Mouse (Mus musculus): ENCODE results near the gene Spns1.
"Not testable (repeated sequence)": the region's sequence is repeated elsewhere in the genome, so short reads cannot be mapped to it uniquely, and the experiment has no call there.

Gene Spns1

DNA sequence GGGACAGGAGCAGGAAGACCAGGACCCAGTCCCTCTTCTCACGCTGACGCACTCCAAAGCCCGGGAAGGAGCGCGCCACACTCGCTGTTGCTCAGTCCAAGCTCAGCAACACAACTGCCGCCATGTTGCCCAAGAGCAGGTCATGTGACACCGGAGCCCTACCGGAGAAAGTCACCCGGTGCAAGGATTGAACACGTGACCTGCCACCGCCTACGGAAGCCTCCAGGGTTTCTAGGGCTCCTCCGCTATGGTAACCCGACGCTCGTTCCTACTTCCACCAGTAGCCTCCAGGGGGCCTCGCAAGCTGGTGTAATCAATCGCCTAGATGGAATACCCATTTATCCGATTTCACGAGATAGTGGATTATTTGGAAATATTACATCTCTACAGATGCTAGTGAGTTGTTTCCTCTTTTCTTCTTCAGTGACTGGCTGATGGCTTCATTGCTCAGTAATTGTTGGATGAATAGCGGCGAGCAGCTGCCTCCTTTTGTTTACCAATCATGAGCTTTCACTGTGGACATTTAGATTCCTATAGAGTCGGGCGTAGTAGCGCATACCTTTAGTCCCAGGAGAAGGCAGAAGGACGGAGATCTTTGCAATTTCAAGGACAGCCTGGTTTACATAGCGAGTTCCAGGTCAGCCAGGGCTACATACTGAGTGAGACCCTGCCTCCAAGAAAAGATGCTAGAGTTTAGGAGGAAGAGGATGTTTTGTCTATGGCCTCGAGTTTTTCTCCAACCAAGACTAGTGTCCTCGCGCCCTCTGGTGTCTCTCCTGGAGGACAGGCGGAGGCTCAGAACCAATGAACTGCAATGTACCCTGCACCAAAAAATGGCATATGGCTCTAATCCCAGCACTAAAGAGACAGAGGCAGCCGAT, at the start of gene Spns1:
Gene Spns1, minus strand, starts transcription at position 173 of the 881 bp plus-strand sequence.
- DNase-seq (ENCODE audit: low read depth, low spot score) = peak; percentile 88

DNA sequence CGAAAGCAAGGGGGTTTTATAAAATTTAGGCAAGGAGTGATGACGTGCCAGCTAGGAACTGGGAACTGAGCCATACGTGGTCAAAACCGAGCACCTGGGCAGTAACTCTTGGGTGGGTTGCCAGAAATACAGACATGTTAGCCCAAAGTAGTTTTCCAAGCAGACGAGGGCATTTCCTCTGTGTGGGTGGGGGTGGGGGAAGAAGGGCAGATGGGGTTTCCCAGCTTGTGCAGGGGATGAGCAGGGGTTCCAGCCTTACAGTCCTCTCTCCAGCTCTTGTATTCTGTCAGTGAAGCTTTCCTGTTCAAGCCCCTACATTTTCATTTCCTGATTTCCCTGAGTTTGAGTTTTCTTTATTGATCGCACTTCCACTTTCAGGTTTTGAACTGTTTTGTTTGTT, 46.9 kb upstream of the Spns1 start:
- no peak for DNase-seq (ENCODE audit: low read depth, low spot score)

DNA sequence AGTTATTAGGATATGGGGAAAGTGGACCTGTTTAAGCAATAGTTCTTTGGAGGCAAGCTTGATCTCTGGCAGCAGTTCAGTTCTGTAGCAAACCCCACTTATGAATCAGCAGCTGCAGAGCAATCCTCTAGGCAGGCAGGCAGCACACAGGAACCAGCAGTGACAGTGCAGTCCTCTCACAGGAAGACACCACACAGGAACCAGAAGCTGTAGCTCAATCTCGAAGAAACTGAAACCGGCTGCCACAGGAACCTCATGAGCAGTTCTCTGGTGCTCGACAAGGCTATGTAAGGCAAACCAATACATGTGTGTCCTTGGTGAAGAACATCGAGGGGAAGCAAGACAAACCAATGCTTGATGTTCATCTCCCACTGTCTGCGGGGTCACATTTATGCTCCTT, 44.5 kb upstream of the Spns1 start:
- no peak for DNase-seq (ENCODE audit: low read depth, low spot score)

DNA sequence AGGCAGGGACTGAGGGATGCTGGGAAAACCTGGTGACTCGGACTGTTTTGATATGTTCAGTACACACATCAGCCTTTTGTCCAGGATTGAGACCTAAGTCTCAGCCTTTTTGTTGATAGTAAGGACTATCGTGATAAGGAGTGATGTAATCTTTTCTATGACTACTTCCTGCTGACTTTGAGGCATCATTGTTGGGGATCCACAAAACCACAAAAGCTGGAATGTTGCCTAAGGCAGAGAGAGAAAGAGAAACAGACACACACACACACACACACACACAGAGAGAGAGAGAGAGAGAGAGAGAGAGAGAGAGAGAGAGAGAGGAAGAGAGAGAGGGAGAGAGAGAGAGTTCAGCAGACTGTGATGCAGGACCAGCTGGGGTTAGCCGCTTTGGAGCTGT, 41.2 kb upstream of the Spns1 start:
- no peak for DNase-seq (ENCODE audit: low read depth, low spot score)

DNA sequence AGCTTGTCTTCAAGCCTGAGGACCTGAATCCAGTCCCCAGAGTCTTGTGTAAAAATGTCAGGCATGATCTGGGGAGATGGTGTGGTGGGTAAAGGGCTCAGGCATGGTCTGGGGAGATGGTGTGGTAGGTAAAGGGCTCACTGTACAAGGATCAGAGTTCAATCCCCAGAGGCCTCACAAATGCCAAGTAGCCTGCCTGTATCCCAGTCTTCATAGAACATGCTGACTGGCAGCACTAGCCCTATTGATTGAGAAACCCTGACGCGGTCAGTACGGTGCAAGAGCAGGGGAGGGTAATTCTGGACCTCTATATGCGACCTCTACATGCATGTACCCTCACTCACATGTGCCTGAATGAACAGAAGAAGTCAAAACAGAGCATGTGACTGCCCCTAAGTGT, 40.4 kb upstream of the Spns1 start:
- DNase-seq (ENCODE audit: low read depth, low spot score) = no peak

DNA sequence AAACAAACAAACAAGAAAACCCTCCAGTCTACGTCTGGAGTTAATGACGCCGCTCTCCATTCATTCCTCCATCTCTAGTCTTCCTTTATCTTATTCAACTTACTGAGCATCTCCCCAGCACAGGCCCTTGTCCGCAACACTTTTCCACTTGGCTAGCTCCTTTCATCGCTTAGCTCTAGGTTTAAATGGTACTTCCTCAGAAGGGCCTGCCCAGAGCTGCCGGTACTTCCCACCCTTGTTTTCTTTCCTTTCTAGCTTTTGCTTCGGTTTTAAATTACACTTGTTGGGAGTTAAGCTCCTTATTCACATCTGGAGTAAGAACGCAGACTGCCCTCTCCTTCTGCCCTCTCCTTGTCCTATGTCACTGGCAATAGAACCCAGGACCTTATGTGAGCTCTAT, 39.8 kb upstream of the Spns1 start:
- no peak for DNase-seq (ENCODE audit: low read depth, low spot score)

DNA sequence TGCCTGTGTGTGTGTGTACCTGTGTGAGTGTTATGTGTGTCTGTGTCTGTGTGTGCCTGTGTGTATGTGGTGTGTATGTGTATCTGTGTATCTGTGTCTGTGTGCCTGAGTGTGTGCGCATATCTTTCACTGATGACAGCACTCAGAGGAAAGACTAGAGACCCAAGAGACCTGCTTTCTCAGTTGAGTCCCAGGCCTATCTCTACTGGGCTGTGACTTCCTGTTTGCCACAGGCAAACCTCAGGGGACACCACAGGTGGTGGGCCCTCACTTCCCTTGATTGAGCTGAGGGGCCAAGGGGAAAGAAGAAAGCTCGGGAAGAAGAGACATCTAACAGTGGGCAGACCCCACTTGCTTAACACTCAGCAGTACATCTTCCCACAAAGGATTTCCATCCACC, 39.4 kb upstream of the Spns1 start:
- DNase-seq (ENCODE audit: low read depth, low spot score) = no peak

DNA sequence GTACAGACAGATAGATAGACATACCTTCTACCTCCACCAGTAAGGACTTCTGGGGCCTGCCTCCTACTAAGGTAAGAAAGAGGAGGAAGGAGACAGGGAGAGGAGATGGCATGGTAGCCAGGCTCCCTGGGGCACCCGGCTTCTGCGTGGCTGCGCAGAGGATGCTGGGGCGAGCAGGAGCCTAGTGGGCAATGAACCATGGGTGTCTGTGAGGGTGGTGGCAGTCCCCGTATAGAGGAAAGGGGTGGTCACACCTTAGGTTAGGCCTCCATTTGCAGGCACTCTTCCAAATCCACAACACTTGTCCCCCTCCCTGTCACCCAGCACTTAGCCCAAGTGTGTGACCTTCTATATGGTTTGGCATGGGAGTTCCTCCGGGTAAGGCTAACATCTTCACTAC, 37.5 kb upstream of the Spns1 start, which contains the start of gene Cd19:
Gene Cd19, minus strand, starts transcription at position 165 of the 400 bp plus-strand sequence.
- no peak for DNase-seq (ENCODE audit: low read depth, low spot score)

DNA sequence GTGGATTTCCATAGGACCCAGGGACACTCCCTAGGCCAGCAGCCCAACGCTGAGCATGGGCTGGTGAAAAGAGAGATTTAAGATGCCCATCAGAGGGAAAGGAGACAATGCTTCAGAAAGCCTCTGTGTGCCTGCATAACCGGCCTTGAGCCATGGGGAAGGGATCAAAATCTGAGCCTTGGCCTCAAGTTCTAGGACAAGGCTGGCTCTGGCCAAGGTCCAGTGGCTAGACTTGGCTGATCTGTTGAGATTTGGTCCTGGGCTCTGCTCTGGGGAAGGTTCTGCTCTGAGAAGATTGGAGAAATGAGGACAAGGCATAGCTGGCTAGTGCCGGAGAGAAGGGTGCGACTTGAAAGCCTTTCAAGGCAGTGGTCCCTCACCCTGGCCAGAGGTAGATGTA, 33.8 kb upstream of the Spns1 start:
- no peak for DNase-seq (ENCODE audit: low read depth, low spot score)

DNA sequence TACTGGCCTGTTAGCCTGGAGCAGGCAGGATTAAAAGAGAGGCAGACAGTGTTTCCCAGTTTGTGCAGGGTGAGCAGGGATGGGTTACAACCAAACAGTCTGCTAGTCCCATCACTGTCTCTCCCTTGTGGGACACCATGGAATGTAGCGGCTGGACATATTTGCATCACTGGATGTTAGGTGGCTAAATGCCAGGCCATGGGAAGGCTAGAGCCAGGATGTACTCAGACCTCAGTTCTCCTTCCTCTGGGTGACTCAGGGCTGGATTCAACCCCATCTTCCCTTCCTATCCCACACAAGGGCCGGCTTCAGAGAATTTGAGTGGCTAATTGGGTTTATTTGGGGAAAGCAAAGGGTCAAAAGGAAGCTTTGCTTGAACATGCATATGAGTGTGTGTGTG, 31.4 kb upstream of the Spns1 start:
- DNase-seq (ENCODE audit: low read depth, low spot score) = no peak

DNA sequence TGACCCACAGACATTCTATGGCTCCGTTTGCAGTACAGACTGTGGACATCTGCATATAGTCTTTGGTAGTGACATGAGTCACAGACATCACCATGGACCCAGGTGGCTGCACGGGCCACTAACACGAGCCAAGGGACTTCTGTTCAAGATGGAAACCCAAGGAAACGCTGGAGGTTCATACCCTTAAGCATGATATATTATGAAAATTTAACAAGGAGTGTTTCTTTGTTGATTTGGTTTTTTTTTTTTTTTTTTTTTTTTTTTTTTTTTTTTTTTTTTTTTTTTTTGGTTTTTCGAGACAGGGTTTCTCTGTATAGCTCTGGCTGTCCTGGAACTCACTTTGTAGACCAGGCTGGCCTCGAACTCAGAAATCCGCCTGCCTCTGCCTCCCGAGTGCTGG, 25.3 kb upstream of the Spns1 start:
- not testable (repeated sequence) for DNase-seq (ENCODE audit: low read depth, low spot score)

DNA sequence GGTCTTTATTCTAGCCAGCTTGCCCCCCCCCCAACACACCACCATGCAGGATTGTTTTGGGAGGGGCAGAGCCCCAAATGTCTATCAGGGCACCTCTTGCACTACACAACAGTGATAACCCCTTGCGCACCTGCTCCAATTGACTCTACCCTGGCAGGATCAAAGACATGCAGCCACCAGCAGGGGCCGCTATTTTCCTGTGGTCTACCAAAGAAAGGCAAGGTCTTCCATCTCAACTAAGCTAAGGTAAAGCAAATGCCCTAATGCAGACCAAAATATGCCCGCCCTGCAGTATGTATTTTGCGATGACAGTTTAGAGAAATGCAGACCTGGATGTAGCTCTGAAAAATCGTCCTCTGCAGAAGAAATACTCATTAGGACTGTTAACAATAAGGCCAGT, 22.3 kb upstream of the Spns1 start:
- peak; percentile 56 for DNase-seq (ENCODE audit: low read depth, low spot score)

DNA sequence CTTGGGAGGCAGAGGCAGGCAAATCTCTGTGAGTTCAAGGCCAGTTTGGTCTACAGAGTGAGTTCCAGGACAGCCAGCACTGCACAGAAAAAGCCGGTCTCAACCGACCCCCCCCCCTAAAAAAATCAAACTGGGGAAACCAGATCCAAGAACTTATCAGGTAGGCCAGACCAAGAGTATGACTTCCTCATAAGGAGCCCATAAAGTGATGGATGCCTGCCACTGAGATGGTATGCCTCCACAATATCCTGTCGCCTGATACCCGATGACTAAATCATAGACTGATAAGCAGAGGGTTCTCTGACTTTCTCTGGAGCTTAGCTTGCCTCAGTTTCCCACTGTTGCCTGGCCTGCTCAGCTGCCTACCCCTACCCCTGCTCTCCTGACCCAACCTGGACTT, 20.6 kb upstream of the Spns1 start:
- no peak for DNase-seq (ENCODE audit: low read depth, low spot score)

DNA sequence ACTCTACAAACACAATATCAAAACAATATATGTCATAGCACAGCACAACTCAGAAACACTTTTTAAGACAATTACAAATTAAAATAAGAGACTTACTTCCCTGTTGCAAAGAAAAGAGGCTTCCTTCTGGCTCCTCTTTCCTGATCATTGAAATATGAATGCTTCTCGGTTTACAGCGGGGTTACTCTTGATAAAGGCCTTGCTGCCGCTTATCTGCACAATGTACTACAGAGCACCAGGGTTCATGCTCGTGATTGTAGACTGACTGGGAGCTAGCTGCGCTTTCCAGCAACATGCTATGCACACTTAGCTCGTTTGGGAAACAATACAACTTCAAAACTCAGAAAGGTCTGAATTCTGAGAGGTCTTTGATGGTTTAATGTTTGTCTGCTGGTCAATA, 20.0 kb upstream of the Spns1 start:
- DNase-seq (ENCODE audit: low read depth, low spot score) = no peak

DNA sequence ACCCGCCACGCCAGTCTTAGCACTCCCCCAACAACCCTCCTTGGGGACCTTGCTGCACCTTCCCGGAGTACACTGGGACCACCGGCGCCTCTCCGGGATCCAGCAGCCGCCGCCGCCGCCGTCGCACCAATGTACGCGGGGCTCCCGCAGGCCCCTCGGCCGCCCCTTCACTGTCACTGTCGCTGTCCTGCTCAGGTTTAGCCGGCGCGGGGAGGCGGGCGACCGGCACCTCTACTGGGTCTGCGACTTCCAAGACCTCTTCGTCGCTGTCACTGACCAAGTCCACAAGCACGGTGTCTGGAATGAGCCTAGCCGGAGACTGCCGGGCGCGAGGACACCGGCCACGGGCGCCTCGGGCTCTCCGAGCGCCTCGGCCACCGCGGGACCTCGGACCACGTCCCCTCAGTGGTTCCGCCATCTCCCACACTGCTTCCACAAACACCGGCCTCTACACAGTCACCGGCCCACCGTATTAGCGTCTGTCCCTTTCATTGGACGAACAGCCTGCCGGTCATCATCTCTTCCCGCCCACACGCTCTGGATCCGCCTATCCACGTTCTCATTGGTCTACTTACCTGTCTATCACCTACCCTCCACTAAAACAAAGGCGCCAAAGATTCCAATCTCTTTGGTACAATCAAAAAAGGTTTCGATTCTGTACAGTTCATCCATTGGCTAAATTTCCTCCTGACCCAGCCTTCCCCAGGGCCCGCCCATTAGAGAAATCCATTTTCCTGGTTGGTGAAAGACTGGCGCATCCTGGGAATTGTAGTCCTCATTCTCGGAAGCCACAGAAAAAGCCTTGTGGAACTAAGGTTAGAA, 19.3 kb upstream of the Spns1 start, which contains the start of gene Nfatc2ip:
Gene Nfatc2ip, minus strand, starts transcription at position 440 of the 822 bp plus-strand sequence.
- DNase-seq (ENCODE audit: low read depth, low spot score) = peak; percentile 99

DNA sequence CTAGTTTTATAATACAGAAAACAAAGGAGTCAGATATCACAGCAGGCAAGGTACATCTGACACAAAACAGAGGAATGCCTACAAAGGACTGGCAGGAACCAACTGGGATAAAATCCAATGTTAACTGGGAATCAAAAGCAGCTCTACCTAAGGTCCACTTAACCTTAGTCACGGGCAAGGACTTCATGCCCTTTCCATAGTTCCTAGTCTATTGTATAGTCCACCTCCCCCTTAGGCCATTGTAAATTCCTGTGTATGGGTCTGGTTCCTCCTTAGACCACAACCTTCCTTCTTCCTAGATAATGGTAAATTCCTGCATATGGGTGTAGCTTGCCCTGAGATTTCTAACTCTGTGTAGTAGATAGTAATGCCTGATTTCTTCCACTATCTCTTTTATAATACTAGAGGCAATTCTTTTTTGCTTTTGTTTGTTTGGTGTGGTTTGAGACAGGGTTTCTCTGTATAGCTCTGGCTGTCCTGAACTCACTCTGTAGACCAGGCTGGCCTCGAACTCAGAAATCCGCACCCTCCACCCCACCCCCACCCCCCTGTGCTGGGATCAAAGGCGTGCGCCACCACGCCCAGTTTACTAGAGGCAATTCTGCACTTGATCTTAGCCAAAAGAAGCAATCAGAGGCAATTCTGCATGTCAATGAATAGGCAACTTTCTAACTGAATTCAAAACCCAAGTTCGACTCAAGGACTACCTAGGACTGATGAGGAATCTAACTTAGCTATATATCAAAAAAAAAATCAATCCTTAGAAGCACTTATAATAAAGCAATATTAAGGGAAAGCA, 15.0 kb upstream of the Spns1 start:
- DNase-seq (ENCODE audit: low read depth, low spot score) = not testable (repeated sequence)

DNA sequence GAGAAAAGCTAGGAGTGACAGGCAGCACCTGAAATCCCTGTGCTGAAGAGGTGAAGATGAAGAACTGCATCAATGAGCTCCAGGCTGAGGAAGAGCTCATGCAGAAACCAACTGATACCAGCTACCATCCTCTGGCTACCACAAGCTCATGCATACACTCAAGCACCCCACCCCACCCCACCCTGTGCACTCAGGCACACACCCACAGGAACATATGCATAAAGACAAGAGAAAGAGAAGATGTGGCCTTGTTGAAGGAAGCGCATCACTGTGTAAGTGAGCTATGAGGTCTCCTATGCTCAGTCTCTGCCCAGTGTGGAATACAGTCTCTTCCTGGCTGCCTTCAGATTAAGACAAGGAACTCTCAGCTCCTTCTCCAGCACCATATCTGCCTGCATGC, 10.9 kb upstream of the Spns1 start:
- no peak for DNase-seq (ENCODE audit: low read depth, low spot score)

DNA sequence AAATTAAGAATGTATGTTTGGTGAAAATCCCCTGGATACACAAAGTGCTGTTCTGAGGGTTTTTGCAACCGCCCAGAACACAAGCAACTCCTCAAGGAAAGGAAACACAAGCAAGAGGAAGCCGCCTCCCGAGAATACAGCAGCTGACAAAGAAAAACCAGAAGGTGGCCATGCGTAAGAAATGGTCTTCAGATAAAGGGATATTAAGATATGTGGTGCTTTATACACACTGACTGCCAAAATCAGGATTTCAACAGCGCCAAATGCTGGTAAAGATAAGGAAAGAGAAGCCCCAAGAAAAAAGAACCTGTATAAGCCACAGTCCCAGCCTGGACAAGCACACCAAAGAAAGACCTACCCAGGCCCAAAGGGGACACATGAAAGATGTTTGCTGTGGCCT, 6.3 kb upstream of the Spns1 start:
- DNase-seq (ENCODE audit: low read depth, low spot score) = no peak

DNA sequence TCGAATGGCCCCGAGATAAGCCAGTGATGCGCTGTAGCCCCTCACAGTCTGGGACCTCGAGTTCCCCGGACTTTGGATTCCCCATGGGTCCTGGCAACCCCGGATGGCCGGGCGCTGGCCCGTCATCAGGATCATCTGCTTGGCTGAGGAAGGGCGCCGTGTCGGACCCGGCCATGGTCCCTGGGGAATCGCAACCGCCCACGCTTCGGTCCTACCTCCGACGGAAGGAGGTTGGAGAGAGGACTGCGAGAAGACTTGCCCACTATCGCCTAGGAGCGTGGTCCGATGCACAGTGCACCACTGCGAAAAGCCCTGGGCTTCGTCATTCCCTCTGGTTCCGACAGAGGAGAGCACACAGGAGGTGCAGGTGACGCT, 360 bp downstream of the Spns1 start:
- peak; percentile 16 for DNase-seq (ENCODE audit: low read depth, low spot score)

DNA sequence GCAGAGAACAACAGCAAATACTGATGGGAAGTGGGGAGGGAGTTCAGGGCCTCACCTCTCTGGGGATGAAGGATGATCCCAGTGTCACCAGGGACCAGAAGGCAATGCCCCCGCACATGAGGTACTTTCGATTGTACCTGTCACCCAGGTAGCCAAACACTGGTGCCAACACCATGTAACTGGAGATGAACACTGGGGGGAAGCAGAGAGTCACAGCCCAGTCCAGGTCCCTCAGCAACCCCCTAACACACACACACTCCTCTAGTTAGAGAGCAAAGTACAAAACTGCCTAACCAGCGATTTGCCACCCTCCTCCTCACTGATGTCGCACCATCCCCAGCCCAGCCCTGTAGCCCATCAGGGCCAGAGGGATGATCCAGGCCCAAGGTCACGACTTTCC, 2.2 kb downstream of the Spns1 start:
- DNase-seq (ENCODE audit: low read depth, low spot score) = no peak

DNA sequence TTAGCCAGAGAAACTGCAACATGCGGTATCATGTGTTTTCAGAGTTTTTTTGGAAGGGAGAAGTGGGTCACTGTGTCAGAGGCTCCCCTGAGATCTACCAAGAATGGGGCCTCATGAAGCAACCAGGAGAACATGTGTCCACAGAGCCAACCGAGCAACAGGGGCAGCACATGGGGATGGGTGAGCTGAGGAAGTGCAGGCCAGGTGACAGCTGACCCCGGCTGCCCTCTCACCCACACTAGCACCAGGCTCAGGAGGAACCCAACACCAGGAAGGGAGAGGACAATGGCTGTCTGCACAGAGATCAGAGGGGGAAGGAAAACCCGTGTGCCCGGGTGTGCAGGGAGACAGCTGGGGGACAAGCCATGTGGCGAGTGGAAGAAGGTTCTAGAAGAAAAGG, 2.7 kb downstream of the Spns1 start:
- DNase-seq (ENCODE audit: low read depth, low spot score) = no peak

DNA sequence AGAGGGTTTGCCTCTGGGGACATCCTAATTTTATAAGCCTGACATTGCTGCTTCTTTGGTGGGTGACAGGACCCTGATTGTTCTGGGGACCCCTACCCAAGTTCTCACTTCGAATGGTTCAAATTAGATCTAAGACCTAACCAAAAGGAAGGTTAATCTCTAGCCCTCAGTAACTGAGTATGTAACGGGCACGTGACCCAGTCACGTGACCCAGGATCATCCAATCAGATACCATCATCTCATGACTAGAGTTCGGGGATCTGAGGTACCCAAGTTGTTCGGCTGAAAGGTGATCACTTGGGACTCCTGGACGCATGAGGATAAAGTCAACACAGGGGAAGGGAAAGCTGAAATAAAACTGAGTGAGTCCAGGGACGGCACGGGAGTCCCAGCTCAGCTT, 4.2 kb downstream of the Spns1 start:
- DNase-seq (ENCODE audit: low read depth, low spot score) = no peak
